Mouse (Mus musculus) left cerebral cortex, adult 11 months (tissue): ENCODE measurements around the gene Hyou1.
"Not testable (repeated sequence)": the region's sequence is repeated elsewhere in the genome, so short reads cannot be mapped to it uniquely, and the experiment has no call there.

Experiments used
- DNase-seq: peaks from one replicate; pipeline ENCODE4 v3.0.0; 2022; ENCODE audit warnings: low spot score

Gene Hyou1

DNA sequence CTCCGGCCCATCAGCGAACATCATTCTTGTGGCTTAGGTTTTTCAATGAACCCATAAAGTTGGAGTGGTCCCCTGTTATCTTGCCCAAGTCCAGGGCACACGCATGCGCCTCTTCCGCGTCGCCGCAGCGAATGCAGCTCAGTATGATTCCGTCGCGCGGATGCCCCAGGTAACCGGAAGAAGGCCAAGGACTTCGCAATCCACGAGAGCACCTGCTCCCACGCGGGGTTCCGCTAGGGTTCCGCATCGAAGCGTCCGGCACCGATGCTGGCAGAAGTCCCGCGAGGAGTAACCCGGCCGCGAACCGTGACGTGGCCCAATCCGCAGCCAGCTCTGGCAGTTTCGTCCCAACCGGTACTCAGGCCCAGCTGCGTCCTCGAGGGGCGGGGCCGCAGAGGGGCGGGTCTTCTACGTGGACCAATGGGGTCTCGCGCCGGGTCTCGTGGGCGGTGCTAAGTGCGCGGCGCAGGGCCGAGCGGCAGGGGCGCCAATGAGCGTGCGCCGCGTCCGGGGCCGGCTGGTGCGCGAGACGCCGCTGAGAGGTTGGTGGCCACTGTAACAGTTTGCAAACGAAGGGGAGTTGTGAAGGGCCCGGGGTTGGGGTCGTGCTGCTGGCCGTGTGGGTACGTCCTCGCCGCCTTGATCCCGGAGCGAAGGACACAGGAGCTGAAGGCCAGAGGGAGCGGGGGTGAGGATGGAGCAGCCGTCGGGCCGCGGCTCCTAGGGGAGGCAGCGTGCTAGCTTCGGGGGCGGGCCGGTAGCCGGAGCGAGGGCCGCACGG is at the start of gene Hyou1:
TSS of gene Hyou1 (plus strand) at position 437 of the 781 bp plus-strand sequence.
- DNase-seq = peak; percentile 99

DNA sequence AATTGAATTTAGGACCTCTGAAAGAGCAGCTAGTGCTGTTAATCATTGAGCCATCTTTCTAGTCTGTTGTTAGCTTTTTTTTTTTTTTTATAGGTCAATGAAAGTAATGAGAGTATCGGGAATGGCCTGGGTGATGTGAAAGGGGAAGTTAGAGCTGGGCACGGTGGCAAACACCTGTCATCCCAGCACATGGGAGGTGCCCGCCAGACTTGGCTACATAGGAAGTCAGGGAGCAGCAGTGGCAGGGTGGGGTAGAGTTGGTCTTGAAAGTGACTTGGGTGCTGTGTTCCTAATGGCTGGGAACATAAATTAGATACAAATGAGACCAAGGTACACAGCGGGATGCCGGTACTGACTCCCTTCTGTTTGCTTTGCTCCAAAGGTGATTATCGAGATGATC is 48.6 kb upstream of the Hyou1 start:
- no peak for DNase-seq

DNA sequence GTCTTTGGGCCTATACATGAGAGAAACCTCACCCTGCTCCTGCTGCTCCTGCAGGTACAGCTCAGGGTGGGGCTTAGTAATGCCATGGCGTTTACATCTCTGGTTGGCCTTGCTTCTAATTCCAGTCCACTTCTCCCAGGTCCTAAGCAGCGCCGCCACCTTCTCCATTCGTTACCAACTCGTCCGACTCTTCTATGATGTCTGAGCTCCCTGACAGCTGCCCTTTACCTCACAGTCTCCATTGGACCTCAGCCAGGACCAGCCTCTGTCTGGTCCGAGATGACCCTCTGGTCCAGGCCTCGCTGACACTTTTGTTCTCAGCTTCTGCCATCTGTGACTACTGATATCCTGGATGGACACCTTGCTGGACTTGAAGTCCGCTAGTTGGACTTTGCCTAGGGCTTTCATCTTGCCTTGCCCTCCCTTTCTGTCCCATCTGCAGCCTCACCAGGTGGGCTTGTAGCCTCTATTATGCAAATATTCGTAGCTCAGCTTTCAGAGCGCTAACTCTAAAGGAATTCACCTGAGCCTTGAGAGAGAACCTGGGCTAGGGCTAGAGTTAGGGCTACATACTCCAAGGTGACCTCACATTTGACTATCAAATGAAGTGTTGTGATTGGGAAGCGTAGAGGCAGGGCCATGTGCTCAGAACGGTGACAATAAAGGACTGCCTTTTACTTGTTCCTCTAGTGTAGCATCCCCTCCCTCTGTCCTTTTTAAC is 46.2 kb upstream of the Hyou1 start:
- DNase-seq = no peak

DNA sequence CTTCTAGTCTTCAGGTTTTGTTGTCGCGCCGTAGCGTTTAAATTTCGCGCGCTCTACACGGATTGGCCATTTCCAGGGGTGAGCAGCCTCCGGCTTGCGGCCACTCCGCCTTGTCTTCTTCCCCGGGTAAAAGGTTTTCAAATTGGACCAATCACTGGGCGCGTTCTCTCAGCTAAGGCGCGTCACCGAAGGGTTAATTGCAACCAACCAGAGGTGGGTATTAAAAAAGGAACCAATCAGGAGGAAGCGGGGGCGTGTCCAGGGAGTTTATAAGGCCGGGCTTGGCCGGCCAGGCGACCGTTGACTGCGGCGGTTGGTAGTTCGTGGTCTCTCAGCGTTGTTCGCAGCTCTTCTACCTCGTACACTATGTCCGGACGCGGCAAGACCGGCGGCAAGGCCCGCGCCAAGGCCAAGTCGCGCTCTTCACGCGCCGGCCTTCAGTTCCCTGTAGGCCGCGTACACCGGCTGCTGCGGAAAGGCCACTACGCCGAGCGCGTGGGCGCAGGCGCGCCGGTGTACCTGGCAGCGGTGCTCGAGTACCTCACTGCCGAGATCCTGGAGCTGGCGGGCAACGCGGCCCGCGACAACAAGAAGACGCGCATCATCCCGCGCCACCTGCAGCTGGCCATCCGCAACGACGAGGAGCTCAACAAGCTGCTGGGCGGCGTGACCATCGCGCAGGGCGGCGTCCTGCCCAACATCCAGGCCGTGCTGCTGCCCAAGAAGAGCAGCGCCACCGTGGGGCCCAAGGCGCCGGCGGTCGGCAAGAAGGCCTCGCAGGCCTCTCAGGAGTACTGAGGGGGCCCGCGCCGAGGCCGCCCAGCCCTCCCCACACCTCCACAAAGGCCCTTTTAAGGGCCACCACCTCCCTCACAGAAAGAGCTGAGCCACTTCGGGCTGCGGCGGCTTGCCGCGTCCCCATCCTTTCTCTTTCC is 44.6 kb upstream of the Hyou1 start, which contains the start of gene H2afx:
TSS of gene H2afx (plus strand) at position 299 of the 935 bp plus-strand sequence.
- DNase-seq = peak; percentile 99

GRCm38 (mm10) chr9:44335331-44336092 is 43.8 kb upstream of the Hyou1 start:
- DNase-seq = no peak

DNA sequence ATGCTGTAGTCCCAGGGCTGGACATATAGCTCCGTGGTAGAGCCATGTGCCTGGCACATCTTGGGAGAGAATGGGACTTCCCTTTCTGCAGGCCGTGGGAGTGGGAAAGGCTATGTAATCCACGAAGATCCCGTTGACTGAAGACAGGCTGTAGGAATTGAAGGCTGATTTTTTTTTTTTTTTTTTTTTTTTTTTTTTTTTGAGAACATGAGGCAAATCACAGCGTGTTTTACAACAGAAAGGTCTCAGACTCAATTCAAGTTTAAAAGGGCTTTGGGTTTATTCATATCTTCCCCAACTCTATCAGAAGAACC is 43.2 kb upstream of the Hyou1 start:
- DNase-seq = no peak

DNA sequence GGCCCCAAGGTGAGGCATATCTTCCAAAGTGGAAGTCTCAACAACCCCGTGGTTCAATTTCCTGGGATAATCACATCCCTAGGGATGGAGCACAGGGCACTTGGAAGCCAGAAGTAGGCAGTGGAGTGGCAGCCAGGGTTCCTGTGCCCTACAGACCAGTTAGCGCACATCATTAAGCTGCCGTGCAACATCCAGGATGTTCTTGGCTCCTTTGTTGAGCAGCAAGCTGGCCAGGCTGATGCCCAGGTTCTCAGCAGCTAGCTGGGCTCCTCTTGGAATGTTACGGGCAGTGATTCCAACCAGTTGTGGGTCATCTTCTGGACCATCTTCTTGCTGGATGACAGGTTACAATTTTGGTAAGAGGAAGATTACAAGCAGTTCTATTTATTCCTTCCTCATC is 42.8 kb upstream of the Hyou1 start:
- DNase-seq = not testable (repeated sequence)

GRCm38 (mm10) chr9:44336964-44337363 is 42.3 kb upstream of the Hyou1 start:
- no peak for DNase-seq

GRCm38 (mm10) chr9:44337436-44338169 is 41.7 kb upstream of the Hyou1 start:
- no peak for DNase-seq

- DNase-seq = no peak
Measured at GRCm38 (mm10) chr9:44338574-44338973, 40.7 kb upstream of the Hyou1 start.

DNA sequence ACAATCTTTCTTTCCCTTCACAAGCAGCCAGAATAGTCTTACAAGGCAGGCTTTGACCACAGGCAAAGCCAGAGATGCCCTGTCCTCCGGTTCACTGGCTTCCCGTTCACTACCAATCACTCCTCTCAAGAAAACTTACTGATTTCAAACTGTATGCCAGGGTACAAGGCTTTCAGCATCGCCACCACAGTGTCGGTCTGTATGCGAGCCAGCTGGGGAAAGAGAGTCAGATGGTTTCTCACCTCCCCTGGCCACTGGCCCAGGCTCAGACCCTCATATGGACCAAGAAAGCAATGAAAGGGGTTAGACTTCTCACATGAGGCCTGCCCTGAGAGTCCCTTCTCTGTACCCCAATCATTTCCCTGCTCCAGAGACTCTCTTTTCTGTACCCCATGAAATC is 37.8 kb upstream of the Hyou1 start:
- no peak for DNase-seq

DNA sequence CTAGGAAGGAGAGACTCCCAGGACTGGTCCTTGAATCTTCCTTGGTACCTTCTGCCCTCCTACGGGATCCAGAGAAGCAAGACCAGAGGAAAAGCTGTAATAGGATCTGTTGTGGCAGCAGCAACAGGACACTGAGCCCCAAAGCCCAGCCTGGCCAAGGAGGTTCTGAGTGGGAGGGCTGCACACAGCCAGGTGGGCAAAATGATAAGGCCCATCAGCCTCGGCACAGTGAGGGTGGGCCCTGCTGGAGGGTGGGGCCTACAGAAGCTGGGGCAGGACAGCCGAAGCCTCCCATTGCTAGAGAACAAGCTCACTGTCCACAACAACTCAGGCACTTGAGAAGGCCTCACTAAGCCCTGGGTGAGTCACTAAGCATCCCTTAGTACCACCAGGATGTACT is 37.1 kb upstream of the Hyou1 start:
- DNase-seq = no peak

DNA sequence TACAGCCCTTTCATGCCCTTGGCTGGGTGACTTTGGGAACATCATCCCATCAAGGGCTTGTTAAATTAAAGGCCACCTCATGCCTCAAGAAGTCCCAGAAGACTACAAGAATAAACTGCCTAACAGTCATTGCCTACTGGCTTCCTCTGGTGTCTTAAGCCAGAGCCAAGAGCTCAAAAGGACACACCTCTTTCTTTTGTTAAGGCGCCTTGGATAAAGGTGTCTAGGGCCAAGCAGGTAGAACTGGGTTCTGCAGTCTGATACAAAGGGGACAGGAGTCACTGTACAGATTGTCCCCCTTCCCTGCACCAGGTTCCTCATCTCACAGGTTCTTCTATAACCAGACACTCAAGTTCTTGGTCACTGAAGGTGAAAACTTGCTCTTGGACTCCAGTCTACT is 36.7 kb upstream of the Hyou1 start:
- DNase-seq = no peak

DNA sequence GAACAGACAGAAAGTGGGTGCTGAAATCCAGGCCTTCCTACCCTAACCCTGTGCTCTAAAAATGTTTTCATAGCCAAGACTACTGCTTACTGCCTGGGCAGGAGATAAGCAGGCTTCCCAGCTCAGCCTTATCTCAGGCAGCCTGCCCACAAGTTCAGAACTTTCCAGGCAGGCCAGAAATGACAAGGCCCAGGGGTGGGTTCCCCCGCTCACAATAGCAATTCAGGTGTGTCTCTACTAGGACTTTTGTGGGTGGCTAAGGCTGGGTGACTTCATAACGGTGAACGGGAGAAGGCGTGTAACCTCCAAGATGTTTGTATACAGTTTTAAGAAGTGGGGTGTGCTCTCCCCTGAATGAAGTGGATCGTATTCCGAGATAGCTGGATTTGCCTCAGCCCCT is 36.0 kb upstream of the Hyou1 start:
- no peak for DNase-seq

DNA sequence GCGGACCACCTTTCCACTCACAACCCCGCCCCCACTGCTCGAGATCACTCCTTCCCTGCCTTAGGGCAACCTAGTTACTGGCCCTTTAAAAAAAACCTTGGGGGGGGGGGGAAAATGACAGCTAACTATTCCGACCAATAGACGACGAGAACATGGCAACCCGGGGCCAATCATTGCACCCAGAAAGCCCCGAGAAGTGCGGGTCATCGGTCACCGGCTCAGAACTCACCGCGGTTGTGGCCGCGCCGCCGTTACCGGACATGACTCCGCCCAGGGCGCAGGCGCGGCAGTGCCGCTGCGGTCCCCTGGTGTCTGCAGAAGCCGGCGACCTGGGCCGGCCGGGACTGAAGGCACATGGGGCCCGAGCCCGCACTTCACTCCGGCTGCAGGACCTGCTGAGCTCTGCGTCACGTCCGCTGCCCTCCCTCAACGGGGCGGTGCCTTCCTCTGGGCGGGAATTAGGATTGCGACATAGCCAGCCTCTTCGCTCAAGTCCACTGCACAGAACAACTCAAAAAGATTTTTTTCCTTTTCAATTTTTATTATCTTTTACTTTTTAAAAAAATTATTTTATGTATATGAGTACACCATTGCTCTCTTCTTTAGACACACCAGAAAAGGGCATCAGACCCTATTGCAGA is 35.4 kb upstream of the Hyou1 start, which contains the start of gene Hmbs:
TSS of gene Hmbs (minus strand) at position 448 of the 641 bp plus-strand sequence.
- peak; percentile 82 for DNase-seq

DNA sequence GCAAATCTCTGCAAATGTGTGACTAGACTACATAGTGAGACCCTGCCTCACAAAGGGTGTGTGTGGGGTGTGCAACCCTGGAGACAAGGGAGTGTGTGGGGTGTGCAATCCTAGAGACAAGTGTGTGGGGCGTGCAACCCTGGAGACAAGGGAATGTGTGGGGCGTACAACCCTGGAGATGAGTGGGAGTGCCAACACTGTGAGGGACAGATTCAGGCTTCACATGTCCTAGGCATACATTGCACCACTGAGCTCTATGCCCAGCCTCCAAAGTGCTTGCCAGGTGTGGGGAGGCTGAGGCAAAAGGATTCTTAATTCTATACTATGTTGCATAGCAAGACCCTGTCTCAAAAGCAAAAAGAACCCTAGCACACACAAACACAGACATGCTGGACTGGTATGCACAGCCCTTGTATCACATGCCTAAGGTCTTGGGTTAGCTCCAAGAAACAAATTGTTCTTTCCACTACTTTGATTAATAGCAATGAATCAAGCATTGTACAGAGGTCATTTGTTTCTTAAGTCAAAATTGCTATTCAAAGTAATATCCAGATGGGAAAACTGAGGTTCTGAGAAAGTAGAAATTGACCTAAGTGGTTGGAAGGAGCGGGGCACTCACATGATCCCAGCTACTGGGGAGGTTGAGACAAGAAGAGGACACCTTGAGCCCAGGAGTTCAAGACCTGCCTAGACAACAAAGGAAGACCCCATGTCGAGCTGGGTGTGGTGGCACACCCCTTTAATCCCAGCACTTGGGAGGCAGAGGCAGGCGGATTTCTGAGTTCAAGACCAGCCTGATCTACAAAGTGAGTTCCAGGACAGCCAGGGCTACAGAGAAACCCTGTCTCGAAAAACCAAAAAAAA is 33.5 kb upstream of the Hyou1 start:
- DNase-seq = no peak

GRCm38 (mm10) chr9:44347166-44347565 is 32.1 kb upstream of the Hyou1 start:
- DNase-seq = no peak

DNA sequence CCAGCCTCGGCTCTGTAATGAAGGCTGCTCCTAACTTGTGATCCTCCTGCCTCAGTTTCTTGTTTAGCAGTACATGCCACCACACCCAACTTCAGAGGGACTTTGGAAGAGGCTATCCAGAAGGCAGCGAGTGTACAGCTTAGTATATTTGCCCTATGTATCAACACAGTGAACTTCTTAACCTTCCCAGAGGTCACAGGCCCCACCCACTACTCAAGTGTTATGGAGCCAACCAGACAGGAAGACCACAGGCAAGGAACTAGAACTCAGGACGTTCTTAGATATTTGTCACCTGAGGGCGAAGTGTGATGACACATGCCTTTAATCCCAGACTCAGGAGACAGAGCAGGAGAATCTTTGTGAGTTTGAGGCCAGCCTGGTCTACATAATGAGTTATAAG is 31.7 kb upstream of the Hyou1 start:
- DNase-seq = no peak

GRCm38 (mm10) chr9:44348546-44348945 is 30.7 kb upstream of the Hyou1 start:
- DNase-seq = no peak
